Mouse (Mus musculus): ENCODE data around the gene Tcf20. TPM values are rescaled to one million over a fixed set of nuclear protein-coding genes. Genes with fewer than 3 reads are reported as not detected.

Gene Tcf20
- 10 to 100 TPM; 28.9 to 33.6 TPM for total RNA-seq (2021)
- long read RNA-seq, experiment 1, partial matches to known transcripts = 3 of 3 reads
- long read RNA-seq, experiment 1, other reads (novel, unspliced or antisense) = 0 of 3 reads
- long read RNA-seq, experiment 2, partial matches to known transcripts = 1 of 2 reads
- long read RNA-seq, experiment 2, other reads (novel, unspliced or antisense) = 1 of 2 reads

DNA sequence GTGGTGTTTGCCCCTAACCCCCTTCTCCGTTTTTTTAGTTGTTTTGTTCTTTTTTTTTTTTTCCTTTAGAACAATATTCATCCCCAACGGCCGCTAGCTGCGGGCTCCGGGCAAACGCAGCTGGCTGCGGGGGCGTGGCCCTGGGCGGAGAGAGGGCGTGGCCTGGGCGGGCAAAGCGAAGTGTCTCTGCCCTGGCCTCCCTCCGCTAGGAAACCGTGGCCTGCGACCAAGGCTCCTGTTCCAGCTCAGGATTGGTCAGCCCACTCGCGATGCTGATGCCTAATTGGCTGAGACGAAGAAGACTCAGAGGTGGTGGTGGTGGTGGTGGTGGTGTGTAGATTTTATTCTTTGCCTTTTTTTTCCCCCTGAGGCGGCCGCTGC is at the start of gene Tcf20:
Tcf20 (minus strand) TSS at position 141 of the 381 bp plus-strand sequence.
- peak within 1 kb of the TSS; percentile 75 for H3K4me3 ChIP-seq
- no peak within 1 kb of the TSS for H3K27ac ChIP-seq
- intact Hi-C loops (cut with DNase I) = no loop called here
- peak; percentile 9; the same call in 1 of the 2 replicates for TF ChIP-seq CTCF (IDR thresholded peaks at IDR 0.05)
- DNase-seq = peak; percentile 97

DNA sequence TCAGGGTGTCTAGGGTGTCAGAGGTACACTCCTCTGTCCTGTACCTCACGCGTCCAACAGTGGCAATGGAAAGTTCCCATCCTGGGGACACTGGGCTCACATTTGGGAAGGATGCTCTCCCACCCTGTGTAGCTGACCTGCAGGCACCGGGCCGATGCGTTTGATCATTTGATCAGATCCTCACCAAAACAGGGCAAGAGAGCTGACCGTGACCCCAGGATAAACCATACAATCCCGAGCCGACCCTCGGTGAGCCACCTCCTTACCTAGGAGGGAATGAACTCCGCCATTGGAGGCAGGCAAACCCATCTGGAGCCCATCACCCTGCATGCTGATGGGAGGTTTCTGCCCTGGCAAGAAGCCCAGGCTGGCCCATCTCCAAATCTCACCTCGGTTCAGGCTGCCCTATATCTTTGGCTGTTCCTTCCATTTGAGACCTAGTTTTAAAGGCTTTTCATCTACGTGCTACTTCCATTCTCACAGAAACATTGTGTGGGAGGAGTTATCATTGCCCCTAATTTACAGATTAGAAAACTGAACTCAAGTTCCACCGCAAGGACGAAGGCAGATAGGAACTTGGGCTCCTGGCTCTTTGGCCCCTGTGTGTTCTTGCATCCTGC is 49.3 kb upstream of the Tcf20 start:
- no peak for DNase-seq
- Histone ChIP-seq H3K27ac (no peak overlapping the region), H3K4me3 (no peak overlapping the region)
- no peak for TF ChIP-seq CTCF (IDR thresholded peaks at IDR 0.05)
- intact Hi-C loops (cut with DNase I) = loop anchor here (1.0 to 2.0 kb wide), 3 partner anchors 138 to 232 kb away; no protein-coding TSS in a partner anchor

DNA sequence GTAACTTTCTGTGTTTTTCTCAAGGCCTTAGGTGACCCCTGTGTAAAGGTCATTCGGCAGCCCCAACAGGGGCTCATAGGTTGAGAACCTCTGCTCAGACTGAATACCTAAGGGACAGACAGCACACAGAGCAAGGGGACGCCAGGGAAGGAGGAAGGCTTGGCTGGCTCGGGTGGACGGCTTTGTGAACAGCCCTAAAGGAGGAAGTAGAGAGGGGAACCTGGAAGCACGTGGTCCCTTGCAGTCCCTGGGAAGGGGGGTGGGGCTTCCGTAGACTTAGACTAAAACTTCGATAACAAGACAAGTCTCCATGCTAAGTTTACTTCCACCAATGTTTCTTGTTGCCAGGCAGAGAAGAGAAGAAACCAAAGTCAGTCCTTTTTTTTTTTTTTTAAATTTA is 48.4 kb upstream of the Tcf20 start:
- intact Hi-C loops (cut with DNase I) = loop anchor here (2.0 kb wide), 2 partner anchors 137 to 231 kb away; no protein-coding TSS in a partner anchor
- no peak overlapping the region for H3K4me3 ChIP-seq
- no peak overlapping the region for H3K27ac ChIP-seq
- no peak for TF ChIP-seq CTCF (IDR thresholded peaks at IDR 0.05)
- DNase-seq = peak; percentile 44

DNA sequence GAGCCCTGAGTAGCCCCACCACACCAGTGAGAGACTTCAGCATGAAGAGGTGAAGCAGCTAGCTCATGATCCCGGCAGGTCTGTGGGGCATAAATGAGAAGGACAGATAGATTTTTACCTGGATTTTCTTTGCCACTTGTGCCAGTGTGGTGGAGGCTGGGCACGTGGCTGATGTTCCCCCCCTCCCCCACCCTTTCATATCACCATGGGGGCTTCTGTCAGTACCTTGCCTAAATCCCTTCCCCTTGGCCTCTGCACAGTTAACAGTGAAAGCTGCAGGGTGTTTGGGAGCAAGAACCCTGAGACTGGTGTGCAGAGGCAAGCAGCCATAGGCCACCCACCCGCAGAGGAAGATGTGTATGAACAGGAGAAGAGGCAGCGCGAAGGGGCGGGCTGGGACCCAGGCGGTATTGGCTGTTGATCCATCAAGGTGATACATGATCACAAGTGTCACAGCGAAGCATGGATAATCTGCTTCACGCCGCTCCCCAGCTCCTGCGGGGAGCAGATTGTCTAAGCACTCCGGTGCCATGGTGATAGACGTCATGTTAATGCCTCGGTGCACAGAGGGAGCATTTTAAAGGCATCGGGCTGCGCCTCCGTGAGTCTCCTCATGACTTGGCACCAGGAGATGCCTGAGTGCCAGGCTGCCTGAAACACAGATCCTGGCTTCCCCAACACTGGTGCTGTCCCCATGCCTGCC is 46.8 kb upstream of the Tcf20 start:
- no peak for TF ChIP-seq CTCF (IDR thresholded peaks at IDR 0.05)
- DNase-seq = no peak
- intact Hi-C loops (cut with DNase I) = no loop called here
- H3K27ac ChIP-seq = peak overlapping the region; percentile 16; the same call in 1 of the 2 replicates
- peak overlapping the region; percentile 28 for H3K4me3 ChIP-seq

DNA sequence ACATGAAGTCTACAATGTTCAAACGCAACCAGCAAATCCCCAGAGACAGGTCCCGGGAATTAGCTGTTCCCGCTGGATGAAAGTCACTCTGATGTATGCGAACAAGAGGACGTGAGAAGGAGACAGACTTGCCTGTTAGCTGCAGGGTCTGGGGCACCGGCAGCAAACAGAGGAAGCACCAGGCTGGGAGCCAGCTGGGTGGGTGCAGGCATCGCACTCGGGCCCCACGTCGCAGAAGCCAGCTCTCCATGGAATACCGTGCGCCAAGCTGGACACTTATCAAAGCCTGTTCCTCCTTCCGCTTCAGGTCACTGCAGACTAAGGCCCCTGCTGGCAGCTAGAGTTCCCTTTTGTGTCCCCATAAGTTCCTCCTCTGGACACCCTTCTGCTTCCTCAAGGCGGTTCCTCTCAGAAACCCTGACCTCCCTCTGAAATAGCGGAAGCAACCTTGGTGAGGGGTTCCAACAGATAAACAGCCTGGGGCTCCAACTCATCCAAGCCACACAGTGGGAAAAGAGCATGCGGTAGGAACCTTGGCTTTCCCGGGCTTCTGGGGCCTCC is 45.4 kb upstream of the Tcf20 start, which contains the start of gene Nfam1:
Nfam1 (minus strand) TSS at position 326 of the 561 bp plus-strand sequence.
- H3K4me3 ChIP-seq = peak within 1 kb of the TSS; percentile 54
- peak; percentile 43 for DNase-seq
- H3K27ac ChIP-seq = peak within 1 kb of the TSS; percentile 32; the same call in 1 of the 2 replicates
- intact Hi-C loops (cut with DNase I) = no loop called here
- no peak for TF ChIP-seq CTCF (IDR thresholded peaks at IDR 0.05)

DNA sequence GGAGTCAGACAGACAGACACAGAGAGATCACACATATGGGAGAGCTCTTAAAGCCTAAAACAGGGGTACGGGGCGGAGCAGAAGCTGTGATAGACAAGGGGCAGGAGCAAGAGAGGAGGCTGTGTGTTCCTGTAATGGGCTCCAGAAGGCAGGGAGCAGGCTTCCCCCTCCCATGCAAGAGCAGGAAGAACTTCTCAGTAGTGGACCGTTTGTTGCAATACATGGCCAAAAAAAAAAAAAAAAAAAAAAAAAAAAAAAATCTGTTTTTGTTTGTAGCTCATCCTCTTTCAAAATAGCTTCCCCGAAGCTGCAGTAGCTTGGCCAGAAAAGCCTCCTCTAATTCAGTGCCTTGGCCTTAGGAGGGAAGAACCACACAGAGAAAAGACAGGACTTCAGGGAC is 43.2 kb upstream of the Tcf20 start:
- TF ChIP-seq CTCF (IDR thresholded peaks at IDR 0.05) = no peak
- peak overlapping the region; percentile 54; the same call in 1 of the 2 replicates for H3K4me3 ChIP-seq
- DNase-seq = no peak
- no peak overlapping the region for H3K27ac ChIP-seq
- intact Hi-C loops (cut with DNase I) = no loop called here

DNA sequence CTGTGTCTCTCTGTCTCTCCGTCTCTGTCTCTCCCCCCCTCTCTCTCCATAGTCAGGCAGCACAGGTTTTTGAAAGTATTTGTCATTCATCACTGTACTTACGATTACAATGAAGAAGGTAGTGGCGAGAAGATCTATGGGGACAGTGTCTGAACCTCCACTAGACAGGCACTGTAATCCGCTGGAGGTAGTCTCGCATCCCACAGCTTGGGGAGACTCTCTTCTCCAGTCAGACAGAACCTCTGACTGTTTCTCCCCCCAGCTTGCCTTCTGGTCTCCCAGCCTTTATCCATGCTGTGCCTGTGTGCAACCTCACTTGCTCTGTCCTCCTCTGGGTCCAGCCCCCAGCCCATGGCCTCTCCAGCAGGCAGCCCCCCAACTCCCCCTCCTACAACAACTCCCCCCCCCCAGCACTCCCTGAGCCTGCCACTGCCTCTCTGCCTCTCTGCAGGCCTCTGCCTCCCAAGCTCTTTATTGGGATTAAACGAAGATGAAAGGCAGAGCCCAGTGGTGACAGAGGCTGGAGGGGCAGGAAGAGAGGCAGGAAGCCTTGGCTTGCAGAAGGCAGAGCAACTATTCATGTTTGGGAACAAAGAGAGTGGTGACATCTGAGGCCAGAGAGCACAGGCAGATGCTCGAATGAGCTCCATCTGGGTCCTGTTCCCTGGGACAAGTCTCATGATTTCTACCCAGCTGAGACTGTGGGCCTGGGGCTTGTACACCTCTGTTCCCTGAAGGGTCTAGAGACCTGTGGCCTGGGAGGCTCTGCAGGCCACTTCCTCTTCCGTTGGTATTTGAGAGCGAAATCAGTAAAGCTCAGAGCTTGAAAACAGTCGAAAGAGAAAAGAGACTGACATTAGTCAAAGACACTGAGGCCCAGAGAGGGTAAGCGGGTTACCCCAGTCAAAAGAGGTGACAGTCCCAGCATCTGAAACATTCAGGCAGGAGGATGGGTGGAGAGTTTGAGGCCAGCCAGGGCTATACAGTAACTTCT is 42.4 kb upstream of the Tcf20 start:
- DNase-seq = no peak
- Histone ChIP-seq H3K4me3 (peak overlapping the region; percentile 17; the same call in 1 of the 2 replicates), H3K27ac (no peak overlapping the region)
- TF ChIP-seq CTCF (IDR thresholded peaks at IDR 0.05) = no peak
- intact Hi-C loops (cut with DNase I) = no loop called here

DNA sequence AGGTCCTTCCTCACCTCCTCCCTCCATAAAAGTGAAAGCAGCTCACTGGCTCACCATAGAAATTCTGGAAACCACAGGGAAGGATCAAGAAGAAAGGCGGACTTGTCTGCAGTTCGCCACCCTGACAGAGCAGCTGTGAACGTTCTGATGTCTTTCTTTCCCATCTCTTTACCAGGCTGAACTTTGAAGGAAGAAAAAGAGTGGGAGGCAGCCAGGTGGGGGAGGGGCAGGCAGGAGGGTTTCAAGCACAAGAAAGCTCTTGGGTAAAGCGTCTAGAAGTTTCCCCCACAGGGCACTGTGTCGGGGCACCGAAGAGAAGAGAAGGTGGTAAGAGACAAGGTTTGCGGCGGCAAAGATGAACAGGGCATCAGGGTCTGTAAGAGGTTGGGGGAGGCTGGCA is 38.5 kb upstream of the Tcf20 start:
- DNase-seq = no peak
- Histone ChIP-seq H3K27ac (no peak overlapping the region), H3K4me3 (peak overlapping the region; percentile 33)
- intact Hi-C loops (cut with DNase I) = no loop called here
- TF ChIP-seq CTCF (IDR thresholded peaks at IDR 0.05) = no peak

DNA sequence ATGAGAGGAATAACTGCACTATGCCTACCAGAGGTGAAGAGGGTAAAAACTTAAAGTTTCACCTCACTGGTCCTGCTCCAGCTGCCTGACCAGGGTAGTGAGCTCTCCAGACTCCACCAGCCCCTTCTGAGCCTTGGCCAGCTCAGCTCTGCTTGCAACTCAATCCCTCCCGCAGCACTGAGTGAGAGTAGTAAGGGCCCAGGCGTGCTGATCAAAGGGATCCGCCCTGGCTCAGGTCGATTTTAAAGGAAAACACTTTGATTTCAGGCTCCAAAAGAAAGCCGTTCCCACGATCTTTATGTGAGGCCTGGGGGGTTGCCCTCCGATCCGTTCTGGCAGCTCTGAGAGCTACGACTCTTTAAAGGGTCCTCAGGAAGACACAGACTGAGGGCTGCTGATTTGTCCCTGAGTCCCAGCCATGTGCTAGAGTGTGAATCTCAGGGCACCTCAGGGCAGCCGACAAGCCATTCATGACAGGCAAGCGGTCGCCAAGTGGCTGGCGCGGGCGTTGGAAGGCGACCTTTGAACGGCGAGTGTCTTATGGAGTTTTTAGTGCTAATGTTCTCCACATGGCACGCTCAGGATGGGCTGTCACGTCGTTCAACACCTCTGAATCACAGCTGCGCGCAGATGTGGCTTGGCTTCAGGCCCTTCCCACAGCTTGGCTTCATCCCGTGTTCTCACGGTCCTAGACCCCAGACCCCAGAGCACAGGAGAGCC is 37.5 kb upstream of the Tcf20 start:
- TF ChIP-seq CTCF (IDR thresholded peaks at IDR 0.05) = no peak

DNA sequence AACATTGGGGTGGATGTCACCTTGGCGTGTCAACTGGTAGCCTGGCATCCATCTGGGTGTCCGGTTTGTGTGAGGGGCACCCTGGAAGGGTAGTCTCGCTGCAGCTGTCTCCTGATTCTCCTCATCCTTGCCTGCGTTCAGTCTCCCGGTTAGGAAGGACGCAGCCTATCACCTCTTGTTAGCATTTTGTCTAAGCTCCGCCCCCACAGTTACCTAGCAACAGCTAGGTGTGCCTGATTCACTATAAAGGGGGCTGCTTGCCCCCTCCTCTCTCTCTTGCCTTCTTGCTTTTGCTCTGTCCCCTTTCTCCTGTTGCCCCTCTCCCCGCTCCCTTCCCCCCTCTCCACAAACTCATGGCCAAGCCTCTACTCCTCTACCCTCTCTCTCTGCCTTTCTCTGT is 35.3 kb upstream of the Tcf20 start:
- Histone ChIP-seq H3K4me3 (no peak overlapping the region), H3K27ac (no peak overlapping the region)
- no peak for DNase-seq
- intact Hi-C loops (cut with DNase I) = no loop called here
- TF ChIP-seq CTCF (IDR thresholded peaks at IDR 0.05) = no peak

More for the DNA sequence above, 37.5 kb upstream of the Tcf20 start:
- intact Hi-C loops (cut with DNase I) = no loop called here
- H3K27ac ChIP-seq = no peak overlapping the region
- DNase-seq = peak; percentile 66
- peak overlapping the region; percentile 33 for H3K4me3 ChIP-seq

DNA sequence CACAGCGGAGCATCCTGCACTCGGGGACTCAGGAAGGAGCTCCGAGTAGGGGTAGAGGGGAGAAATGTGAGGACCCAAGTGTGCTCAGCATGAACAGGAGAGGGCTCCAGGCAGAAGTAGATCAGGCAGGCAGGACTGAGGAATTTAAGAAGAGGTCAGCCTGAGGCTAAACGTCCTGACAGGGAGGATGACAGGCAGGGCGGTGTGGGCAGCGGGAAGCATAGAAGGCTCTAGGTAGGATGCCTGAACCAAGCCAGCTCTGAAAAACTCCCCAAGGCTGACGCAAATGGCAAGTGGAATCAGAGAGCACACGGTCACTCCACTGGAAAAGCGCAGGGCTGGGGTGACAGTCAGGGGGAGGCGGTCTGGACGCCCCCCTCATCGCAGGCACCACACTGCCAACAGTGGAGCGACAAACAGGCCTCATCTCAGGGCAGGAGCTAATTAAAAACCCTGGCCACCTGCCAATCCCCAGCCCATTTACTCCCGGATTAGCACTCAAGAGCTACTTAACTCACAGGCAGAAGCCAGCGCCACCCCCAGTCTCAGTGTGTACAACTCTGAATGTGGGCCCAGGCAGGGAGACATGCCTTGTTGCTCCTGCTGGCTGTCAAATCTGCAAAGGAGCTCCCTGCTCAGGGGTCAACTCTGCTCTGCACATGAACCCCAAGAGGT is 23.5 kb upstream of the Tcf20 start:
- no peak overlapping the region for H3K27ac ChIP-seq
- DNase-seq = no peak
- intact Hi-C loops (cut with DNase I) = no loop called here

More for the DNA sequence above, 23.5 kb upstream of the Tcf20 start:
- no peak overlapping the region for H3K4me3 ChIP-seq
- TF ChIP-seq CTCF (IDR thresholded peaks at IDR 0.05) = no peak

All from gastrocnemius, adult 2 months (tissue).